Mouse (Mus musculus): Measurements from ENCODE around the gene Ins1. TPM values are rescaled to one million over a fixed set of nuclear protein-coding genes. Genes with fewer than 3 reads are reported as not detected.

Ins1 gene
- not detected for polyA plus RNA-seq (2012; fragmentation: generic; extraction: Trizol)

DNA sequence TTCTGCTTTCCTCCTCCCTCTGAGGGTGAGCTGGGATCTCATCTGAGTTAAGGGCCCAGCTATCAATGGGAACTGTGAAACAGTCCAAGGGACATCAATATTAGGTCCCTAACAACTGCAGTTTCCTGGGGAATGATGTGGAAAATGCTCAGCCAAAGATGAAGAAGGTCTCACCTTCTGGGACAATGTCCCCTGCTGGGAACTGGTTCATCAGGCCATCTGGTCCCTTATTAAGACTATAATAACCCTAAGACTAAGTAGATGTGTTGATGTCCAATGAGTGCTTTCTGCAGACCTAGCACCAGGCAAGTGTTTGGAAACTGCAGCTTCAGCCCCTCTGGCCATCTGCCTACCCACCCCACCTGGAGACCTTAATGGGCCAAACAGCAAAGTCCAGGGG lies at the start of gene Ins1:
Gene Ins1, plus strand, starts transcription at position 301 of the 400 bp plus-strand sequence.

Measured in C3H10T1/2 (cell line).